23 mouse cellular contexts compared by ENCODE assay signal in the genomic region with DNA sequence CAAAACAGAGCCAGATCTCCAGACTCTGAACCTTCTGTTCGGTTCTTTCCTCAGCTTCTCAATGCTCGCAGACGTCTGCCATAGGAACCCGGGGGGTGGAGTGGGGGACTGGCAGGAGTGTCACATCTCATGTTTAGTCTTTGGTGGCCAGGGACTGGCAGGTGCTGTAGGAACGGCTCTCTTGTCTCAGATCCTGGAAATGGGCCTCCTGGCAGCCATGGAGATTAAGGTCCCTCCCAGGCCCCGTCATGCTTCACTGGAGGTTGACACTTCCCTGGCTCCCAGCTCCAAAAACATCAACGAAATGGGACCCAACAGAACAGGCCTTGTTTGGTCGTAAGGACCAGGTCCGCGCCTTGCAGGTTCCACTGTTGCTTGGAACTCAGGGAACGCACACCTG. TPM values are rescaled to one million over a fixed set of nuclear protein-coding genes. Genes with fewer than 3 reads are reported as not detected.
DNase-seq lines count a peak whose midpoint lies in the region; ATAC-seq and TF ChIP-seq lines count a peak whose summit lies in the region.
"Had no signal": no experiment of that assay in that cellular context is flagged by ENCODE, and none has a peak within 500 bp of the region (broad histone marks: within the 10 kb centered on the region; RNA-seq: fewer than 3 reads in every experiment).

No protein-coding gene starts in this region.

- H3K9me3 ChIP-seq in hindbrain, embryonic 10.5 days = 0 out of 2 replicates have a peak, but pooled peaks cover 3% of the 10 kb centered on the region
- H3K9me3 ChIP-seq in hindbrain, embryonic 12.5 days (replicated peaks) = no peaks in the 10 kb centered on the region
- H3K9me3 ChIP-seq in stomach, embryonic 16.5 days (replicated peaks; ENCODE audit: control insufficient read depth, low read length) = no peaks in the 10 kb centered on the region
- H3K9me3 ChIP-seq in stomach, postnatal 0 days (ENCODE audit: control insufficient read depth, low read length) = no peaks in the 10 kb centered on the region
- H3K9me3 ChIP-seq: forebrain, embryonic 10.5 days; forebrain, embryonic 13.5 days; hindbrain, embryonic 15.5 days had no signal

- H3K4me1 ChIP-seq in hindbrain, embryonic 10.5 days (replicated peaks) = peaks cover 36% of the 10 kb centered on the region
- peaks cover 3% of the 10 kb centered on the region; the same call in 1 of the 2 replicates for H3K4me1 ChIP-seq in hindbrain, embryonic 12.5 days
- peaks cover 13% of the 10 kb centered on the region; the same call in 1 of the 2 replicates for H3K4me1 ChIP-seq in stomach, embryonic 16.5 days (ENCODE audit: control insufficient read depth, insufficient read depth, low read length)
- no peaks in the 10 kb centered on the region for H3K4me1 ChIP-seq in stomach, postnatal 0 days (replicated peaks; ENCODE audit: control insufficient read depth, insufficient read depth)
- H3K4me1 ChIP-seq: forebrain, embryonic 13.5 days; hindbrain, embryonic 15.5 days had no signal

- TF ChIP-seq EP300 in stomach, postnatal 0 days (optimal IDR thresholded peaks at IDR 0.05) = no peak

- no peaks in the 10 kb centered on the region for H3K27me3 ChIP-seq in hindbrain, embryonic 10.5 days (ENCODE audit: insufficient read depth, poor library complexity, severe bottlenecking)
- 0 out of 2 replicates have a peak, but pooled peaks cover 3% of the 10 kb centered on the region for H3K27me3 ChIP-seq in hindbrain, embryonic 12.5 days
- H3K27me3 ChIP-seq in stomach, embryonic 16.5 days (ENCODE audit: control insufficient read depth, insufficient read depth, low read length) = no peaks in the 10 kb centered on the region
- no peaks in the 10 kb centered on the region for H3K27me3 ChIP-seq in stomach, postnatal 0 days (ENCODE audit: control insufficient read depth, insufficient read depth, low read length)
- H3K27me3 ChIP-seq: forebrain, embryonic 13.5 days; hindbrain, embryonic 15.5 days had no signal

- no peak overlapping the region for H3K9ac ChIP-seq in hindbrain, embryonic 12.5 days
- 0 out of 2 replicates have a peak overlapping the region, but pooled peaks have one; percentile 14 for H3K9ac ChIP-seq in stomach, embryonic 16.5 days (ENCODE audit: low read length)
- no peak overlapping the region for H3K9ac ChIP-seq in stomach, postnatal 0 days (ENCODE audit: low read length)
- H3K9ac ChIP-seq: forebrain, embryonic 13.5 days; hindbrain, embryonic 15.5 days had no signal

- 0 out of 2 replicates have a peak overlapping the region, but pooled peaks have one; percentile 8 for H3K27ac ChIP-seq in hindbrain, embryonic 10.5 days
- H3K27ac ChIP-seq in hindbrain, embryonic 12.5 days = no peak overlapping the region
- 0 out of 2 replicates have a peak overlapping the region, but pooled peaks have one; percentile 45 for H3K27ac ChIP-seq in stomach, embryonic 16.5 days (ENCODE audit: low read length)
- H3K27ac ChIP-seq in stomach, postnatal 0 days (replicated peaks) = no peak overlapping the region
- H3K27ac ChIP-seq: forebrain, embryonic 10.5 days; forebrain, embryonic 13.5 days; heart, adult 2 months; hindbrain, embryonic 15.5 days had no signal

- H3K4me2 ChIP-seq in hindbrain, embryonic 12.5 days (replicated peaks) = no peak overlapping the region
- H3K4me2 ChIP-seq in stomach, embryonic 16.5 days (ENCODE audit: low read depth, low read length) = no peak overlapping the region
- H3K4me2 ChIP-seq in stomach, postnatal 0 days (replicated peaks; ENCODE audit: low read depth) = no peak overlapping the region
- H3K4me2 ChIP-seq: forebrain, embryonic 13.5 days; heart, embryonic 11.5 days; hindbrain, embryonic 15.5 days had no signal

- H3K4me3 ChIP-seq in hindbrain, embryonic 10.5 days = no peak overlapping the region
- H3K4me3 ChIP-seq in hindbrain, embryonic 12.5 days = no peak overlapping the region
- no peak overlapping the region for H3K4me3 ChIP-seq in stomach, embryonic 16.5 days (replicated peaks; ENCODE audit: low read length)
- no peak overlapping the region for H3K4me3 ChIP-seq in stomach, postnatal 0 days (ENCODE audit: low read depth, low read length)
- H3K4me3 ChIP-seq: forebrain, embryonic 10.5 days; forebrain, embryonic 13.5 days; heart, adult 2 months; hindbrain, embryonic 15.5 days had no signal

- DNase-seq in hindbrain, embryonic 10.5 days (ENCODE audit: low spot score) = no peak
- peak; percentile 46 to 63 for DNase-seq in kidney, postnatal 36 days
- no peak for DNase-seq in kidney, postnatal 14 days
- DNase-seq in stomach, postnatal 0 days (ENCODE audit: low spot score) = no peak
- DNase-seq: adrenal gland, adult 2 months; adrenal gland, postnatal 14 days; cerebellum, adult 11 months; cerebellum, adult 8-10 months; gastrocnemius, postnatal 10 days; gastrocnemius, postnatal 36 days; heart, adult 2 months; heart, postnatal 36 days had no signal

- 70% methylated on average over 11 of the region's 11 CpGs for WGBS in hindbrain, embryonic 10.5 days
- WGBS in hindbrain, embryonic 12.5 days = 73% methylated on average over 11 of the region's 11 CpGs
- WGBS in stomach, embryonic 16.5 days = 54% methylated on average over 11 of the region's 11 CpGs
- WGBS in stomach, postnatal 0 days = 53% methylated on average over 11 of the region's 11 CpGs

- ATAC-seq in hindbrain, embryonic 12.5 days (ENCODE audit: low FRiP score) = no peak
- no peak for ATAC-seq in stomach, embryonic 16.5 days (ENCODE audit: insufficient read depth, low FRiP score)
- ATAC-seq in stomach, postnatal 0 days (ENCODE audit: low FRiP score, low TSS enrichment) = no peak
- ATAC-seq: CD4-positive, CD25-positive, alpha-beta regulatory T cell, adult 4 months; forebrain, embryonic 13.5 days; forebrain, embryonic 16.5 days had no signal

- no peaks in the 10 kb centered on the region for H3K36me3 ChIP-seq in hindbrain, embryonic 10.5 days
- H3K36me3 ChIP-seq in hindbrain, embryonic 12.5 days = no peaks in the 10 kb centered on the region
- no peaks in the 10 kb centered on the region for H3K36me3 ChIP-seq in stomach, embryonic 16.5 days (ENCODE audit: control insufficient read depth, insufficient read depth, low read length)
- no peaks in the 10 kb centered on the region for H3K36me3 ChIP-seq in stomach, postnatal 0 days (ENCODE audit: control insufficient read depth, insufficient read depth, low read length)
- H3K36me3 ChIP-seq: forebrain, embryonic 10.5 days; hindbrain, embryonic 15.5 days had no signal

- no peak for TF ChIP-seq CTCF in stomach, postnatal 0 days (IDR thresholded peaks at IDR 0.05; ENCODE audit: low read depth)

RNA-seq across cellular contexts. Expression of gene Fam131c, which starts 19.4 kb away (rescaled TPM):
- 0.65 and 0.81 TPM in 2 replicates for polyA plus RNA-seq in hindbrain, embryonic 10.5 days (2016; fragmentation: Nextera tagmentation; extraction: Ambion mirVana)
- 2.3 and 2.5 TPM in 2 replicates for polyA plus RNA-seq in hindbrain, embryonic 12.5 days (2016; fragmentation: Nextera tagmentation; extraction: Ambion mirVana)
- polyA plus RNA-seq in stomach, embryonic 16.5 days (2015; fragmentation: Nextera tagmentation; extraction: Ambion mirVana) = 3.0 and 3.5 TPM in 2 replicates
- 3.4 and 3.6 TPM in 2 replicates for polyA plus RNA-seq in stomach, postnatal 0 days (2015; fragmentation: Nextera tagmentation; extraction: Ambion mirVana)
- polyA plus RNA-seq: CD4-positive, CD25-positive, alpha-beta regulatory T cell, adult 4 months had no signal

RNA-seq across cellular contexts. Expression of gene Epha2, which starts 47.6 kb away (rescaled TPM):
- 3.3 and 4.4 TPM in 2 replicates for polyA plus RNA-seq in hindbrain, embryonic 10.5 days (2016; fragmentation: Nextera tagmentation; extraction: Ambion mirVana)
- polyA plus RNA-seq in hindbrain, embryonic 12.5 days (2016; fragmentation: Nextera tagmentation; extraction: Ambion mirVana) = 2.7 and 3.2 TPM in 2 replicates
- 9.5 and 12.1 TPM in 2 replicates for polyA plus RNA-seq in stomach, embryonic 16.5 days (2015; fragmentation: Nextera tagmentation; extraction: Ambion mirVana)
- polyA plus RNA-seq in stomach, postnatal 0 days (2015; fragmentation: Nextera tagmentation; extraction: Ambion mirVana) = 3.9 and 4.9 TPM in 2 replicates

RNA-seq across cellular contexts. Expression of gene Clcnka, which starts 49.9 kb away (rescaled TPM):
- 0.31 and 0.33 TPM in 2 replicates for polyA plus RNA-seq in hindbrain, embryonic 10.5 days (2016; fragmentation: Nextera tagmentation; extraction: Ambion mirVana)
- 0.66 and 1.3 TPM in 2 replicates for polyA plus RNA-seq in hindbrain, embryonic 12.5 days (2016; fragmentation: Nextera tagmentation; extraction: Ambion mirVana)
- polyA plus RNA-seq in stomach, embryonic 16.5 days (2015; fragmentation: Nextera tagmentation; extraction: Ambion mirVana) = 0.17 TPM in 1 of 2 replicates, not detected in the other
- polyA plus RNA-seq in stomach, postnatal 0 days (2015; fragmentation: Nextera tagmentation; extraction: Ambion mirVana) = 0.08 TPM in 1 of 2 replicates, not detected in the other
- polyA plus RNA-seq: C2C12; CD4-positive, CD25-positive, alpha-beta regulatory T cell, adult 4 months; forebrain, embryonic 16.5 days; heart, embryonic 14.5 days; heart, postnatal 0 days had no signal

Comparison
In these comparisons a context has a peak if more than half of its experiments do, and no peak if none do; other contexts are left out.
1. DNase-seq: peak in kidney, postnatal 36 days (2 of 2); none in hindbrain, embryonic 10.5 days (single experiment), kidney, postnatal 14 days (single experiment) and stomach, postnatal 0 days (single experiment).
2. H3K27ac ChIP-seq: peak in hindbrain, embryonic 10.5 days (single experiment) and stomach, embryonic 16.5 days (single experiment); none in hindbrain, embryonic 12.5 days (single experiment) and stomach, postnatal 0 days (single experiment).